Mouse (Mus musculus) ovary, postnatal 14 days (tissue): ENCODE results near the gene Gm14391.
"Not testable (repeated sequence)": the region's sequence is repeated elsewhere in the genome, so short reads cannot be mapped to it uniquely, and the experiment has no call there.

ENCODE experiments used
- DNase-seq: peaks from one replicate; pipeline ENCODE4 v3.0.0; 2022; ENCODE audit warnings: low spot score

The Gm14391 gene

DNA sequence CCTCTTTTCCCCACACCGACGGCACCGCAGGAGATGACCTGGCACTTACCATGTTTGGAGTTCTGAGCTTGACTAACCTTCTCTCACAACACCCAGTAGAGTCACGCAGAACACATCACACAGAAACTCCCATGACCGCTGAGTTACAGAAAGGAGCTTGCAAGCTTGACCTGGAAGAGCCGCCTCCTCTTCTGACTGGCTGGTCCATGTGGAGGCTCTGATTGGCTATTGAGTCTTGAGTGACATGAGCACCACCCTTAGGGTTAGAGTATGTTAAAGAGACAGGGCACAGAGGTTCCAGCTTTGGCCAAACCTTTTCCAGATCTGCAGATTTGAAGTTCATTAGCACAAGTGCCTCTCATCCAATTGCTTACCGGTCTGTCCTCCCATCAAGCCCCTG is at the start of gene Gm14391:
Gene Gm14391 (minus strand): TSS at position 186 of the 400 bp plus-strand sequence.
- not testable (repeated sequence) for DNase-seq

DNA sequence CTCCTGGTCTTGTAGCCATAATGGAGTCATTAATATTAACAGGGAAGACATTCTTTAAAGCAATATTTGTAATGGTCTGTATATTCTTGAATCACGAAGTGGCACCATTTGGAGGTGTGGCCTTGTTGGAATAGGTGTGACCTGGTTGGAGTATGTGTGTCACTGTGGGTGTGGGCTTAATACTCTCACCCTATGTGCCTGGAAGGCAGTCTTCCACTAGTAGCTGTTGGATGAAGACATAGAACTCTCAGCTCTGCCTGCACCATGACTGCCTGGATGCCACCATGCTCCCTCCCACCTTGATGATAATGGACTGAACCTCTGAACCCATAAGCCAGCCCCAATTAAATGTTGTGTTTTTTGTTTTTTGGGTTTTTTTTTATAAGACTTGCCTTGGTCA is 27.7 kb downstream of the Gm14391 start:
- not testable (repeated sequence) for DNase-seq

DNA sequence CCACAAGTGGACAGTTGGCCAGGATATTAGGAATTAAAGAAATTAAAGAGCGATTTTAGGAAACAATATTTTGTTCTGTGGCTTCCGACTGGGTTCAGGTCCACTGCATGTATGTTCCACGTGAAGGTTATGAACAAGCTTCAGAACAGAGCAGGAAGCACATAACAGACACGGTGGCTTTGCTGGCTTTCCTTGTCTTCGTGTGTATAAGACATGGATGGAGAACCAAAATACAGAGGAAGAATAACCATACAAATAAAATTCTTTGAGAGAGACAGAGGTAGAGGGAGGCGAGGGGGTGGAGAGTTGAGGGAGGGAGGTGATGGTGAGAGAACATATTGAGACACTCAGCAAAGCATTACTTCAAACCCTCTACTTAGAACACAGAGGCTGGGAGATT is 30.4 kb downstream of the Gm14391 start:
- no peak for DNase-seq

DNA sequence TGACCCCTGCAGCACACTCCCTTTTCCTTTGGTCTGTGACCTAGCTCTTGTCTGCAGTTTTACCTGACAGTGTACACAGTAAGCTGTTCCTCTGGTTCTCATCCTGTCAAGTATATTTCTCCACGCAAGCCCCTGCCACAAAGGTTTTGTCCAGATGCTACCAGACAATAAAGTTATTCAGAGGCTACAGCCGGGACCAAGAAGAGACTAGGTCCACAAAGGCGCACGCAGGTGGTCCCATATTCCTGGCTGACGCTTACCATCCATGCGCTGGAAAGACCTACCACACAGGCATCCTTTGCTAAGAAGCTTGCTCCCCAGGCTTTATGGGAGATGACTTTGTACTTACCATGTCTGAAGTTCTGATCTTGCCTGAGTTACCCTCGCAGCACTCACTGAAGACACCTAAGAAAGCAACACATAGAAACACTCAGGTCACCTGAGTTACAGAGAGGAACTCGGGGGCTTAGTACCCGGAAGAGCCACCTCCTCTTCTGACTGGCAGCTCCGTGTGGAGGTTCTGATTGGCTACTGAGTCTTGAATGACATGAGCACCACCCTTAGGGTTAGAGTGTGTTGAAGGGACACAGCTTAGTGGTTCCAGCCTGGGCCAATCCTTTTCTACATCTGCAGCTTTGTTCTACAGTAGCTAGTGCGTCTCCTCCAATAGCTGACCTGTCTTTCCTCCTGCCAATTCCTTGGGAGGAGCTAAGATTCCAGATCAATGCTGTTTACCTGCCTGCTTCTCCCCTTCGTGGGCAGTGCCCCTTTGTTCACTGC is 31.1 kb downstream of the Gm14391 start, which contains the start of gene Gm14443:
Gene Gm14443 (minus strand): TSS at position 471 of the 780 bp plus-strand sequence.
- DNase-seq, result not testable (repeated sequence)

DNA sequence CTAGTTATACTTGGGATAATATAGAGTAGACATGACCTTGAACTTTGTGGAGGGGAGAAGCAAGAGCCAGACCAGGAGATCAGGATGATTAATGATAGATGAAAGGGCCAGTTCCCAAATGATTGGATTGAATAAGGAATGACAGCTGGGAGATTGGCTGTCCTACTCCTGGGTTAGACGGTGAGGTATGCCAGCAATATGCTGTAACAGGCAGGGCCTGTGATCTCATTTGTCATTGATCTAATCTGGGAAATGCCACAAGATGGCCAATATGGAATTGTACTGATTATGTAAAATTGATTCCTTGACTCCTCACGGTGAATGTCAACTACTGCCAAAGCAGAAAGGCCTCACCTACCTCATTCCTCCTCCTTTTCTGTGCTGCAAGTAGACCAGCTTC is 32.7 kb downstream of the Gm14391 start:
- not testable (repeated sequence) for DNase-seq

DNA sequence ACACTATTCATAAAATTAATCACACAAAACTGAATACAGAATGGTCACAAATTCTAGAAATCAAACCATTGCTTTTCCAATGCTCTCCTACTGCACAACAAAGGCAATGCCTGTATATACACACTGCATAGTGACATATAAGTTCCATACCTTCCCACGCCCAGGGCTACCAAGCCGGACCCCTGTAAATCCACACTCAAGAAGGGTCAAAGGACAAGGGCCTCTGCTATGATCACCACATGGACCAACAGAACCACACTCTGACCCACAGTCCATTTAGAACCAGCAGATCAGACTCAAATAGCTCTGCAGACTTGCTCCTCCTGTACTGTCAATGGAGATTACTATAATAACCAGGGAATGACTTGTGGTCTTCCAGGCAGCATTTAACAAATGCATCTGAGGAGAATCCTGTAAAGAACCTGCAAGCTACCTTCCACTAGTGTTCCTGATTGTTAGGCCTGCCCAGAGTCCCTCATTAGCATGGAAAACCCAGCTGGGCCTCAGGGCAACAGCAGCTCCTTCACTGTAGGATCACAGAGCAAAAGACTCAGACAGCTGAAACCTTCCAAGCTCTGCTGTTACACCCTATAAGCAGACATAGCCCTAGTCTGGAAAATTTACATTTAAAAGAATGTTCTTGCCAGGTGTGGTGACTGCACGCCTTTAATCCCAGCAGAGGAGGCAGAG is 33.7 kb downstream of the Gm14391 start:
- DNase-seq, result not testable (repeated sequence)

DNA sequence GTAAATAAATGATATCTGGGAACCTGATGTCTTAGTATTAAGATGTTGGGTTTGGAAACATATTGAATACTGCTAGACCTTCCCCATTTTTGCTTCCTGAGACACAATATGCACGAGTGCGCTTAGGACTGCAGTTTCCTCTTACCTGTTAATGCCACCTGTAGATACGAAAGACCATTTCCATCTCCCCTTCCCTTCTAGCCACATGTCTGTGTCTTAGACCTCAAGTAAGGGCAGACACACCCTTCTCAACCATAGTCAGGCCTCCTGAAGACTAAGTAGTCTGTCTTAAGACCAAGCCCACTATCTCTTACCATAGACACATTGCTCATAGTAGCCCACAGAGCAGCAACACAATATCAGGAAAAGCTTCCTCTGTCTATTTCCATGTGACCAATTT is 34.6 kb downstream of the Gm14391 start:
- DNase-seq, result no peak

DNA sequence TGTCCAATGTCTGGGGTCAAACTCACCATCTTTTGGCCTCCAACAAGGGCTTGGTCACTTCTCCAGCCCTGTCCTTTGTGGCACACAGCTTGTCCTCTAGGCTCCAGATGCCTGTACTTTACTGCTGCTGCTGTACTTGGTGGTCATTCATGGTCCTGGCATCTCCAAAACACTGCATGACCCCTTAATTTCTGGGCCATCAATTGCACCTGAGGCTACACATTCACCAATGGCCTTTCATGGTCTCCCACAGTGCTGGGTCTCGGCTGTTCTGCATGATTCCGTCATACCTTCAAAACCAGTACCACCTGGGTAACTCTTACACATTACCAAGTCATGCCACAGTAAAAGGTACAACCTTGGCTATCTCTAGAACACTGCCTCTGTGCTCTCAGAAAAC is 39.8 kb downstream of the Gm14391 start:
- not testable (repeated sequence) for DNase-seq

DNA sequence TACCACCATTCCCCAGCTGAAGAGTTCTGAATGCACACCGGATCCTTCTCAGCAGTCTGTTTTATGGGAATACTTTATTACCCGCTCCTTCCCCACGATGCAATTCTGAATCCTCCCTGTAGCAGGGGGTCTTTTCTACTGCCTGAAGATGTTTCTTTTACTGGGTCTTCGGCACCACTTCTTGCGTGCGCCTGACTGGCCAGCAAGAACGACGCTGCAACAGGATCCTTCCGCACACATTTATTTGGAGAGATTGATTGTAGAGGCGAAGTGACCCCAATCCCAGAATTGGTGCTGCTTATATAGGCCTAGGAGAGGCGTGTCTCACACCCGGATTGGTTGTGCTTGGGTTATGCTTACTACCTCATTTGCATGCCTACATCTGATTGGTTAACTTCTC is 41.6 kb downstream of the Gm14391 start:
- DNase-seq, result not testable (repeated sequence)

DNA sequence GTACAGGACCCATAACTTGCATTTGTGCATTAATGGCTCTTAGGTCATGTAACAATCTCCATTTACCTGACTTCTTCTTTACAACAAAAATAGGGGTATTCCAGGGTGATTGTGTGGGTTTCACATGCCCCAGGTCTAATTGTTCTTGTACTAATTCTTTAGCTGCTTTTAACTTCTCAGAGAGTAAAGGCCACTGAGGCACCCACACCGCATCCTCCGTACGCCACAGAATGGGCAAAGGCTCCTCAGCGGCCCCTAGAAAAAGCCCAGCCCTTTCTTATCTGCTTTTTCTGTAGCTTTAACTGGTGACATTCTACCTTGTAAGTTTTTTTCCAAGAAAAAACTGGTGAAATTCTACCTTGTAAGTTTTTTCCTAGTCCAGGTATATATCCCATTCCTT is 45.3 kb downstream of the Gm14391 start:
- DNase-seq, result not testable (repeated sequence)

DNA sequence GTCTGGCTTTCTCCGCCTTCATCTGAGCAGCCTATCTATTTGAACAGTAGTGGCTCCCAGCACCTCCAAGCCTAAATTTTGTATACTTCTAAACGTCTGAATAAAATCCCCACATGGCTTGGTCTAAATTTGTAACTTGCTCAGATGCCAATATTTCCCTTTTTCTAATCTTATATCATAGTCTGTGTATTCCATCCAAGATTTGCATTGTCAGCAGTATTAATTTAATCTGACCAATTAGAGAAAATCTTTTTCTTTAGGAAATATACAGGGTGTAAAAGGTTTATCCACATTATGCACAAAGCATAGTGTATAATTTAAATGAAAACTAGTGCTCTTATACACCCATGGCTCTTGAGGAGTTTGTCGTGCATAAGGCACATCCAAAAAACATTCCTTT is 48.1 kb downstream of the Gm14391 start:
- no peak for DNase-seq

DNA sequence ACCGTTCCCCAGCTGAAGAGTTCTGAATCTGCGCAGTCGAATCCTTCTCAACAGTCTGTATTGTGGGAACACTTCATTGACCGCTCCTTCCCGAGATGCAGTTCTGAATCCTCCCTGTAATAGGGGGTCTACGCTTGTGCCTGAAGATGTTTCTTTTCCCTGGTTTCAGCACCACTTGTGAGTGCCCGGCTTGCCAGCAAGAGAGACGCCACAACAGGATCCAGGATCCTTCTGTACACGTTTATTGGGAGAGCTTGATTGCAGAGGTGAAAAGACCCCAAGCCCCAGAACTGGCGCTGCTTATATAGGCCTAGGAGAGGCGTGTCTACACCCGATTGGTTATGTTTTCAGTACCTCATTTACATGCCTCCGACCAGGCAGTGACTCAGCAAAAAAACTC is 50.0 kb downstream of the Gm14391 start:
- DNase-seq, result no peak

DNA sequence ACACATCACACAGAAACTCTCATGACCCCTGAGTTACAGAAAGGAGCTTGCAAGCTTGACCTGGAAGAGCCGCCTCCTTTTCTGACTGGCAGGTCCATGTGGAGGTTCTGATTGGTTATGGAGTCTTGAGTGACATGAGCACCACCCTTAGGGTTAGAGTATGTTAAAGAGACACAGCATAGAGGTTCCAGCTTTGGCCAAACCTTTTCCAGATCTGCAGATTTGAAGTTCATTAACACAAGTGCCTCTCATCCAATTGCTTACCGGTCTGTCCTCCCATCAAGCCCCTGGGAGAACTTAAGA is 64.8 kb downstream of the Gm14391 start, which contains the start of gene Gm14399:
Gene Gm14399 (minus strand): TSS at position 20 of the 303 bp plus-strand sequence.
- DNase-seq, result not testable (repeated sequence)

DNA sequence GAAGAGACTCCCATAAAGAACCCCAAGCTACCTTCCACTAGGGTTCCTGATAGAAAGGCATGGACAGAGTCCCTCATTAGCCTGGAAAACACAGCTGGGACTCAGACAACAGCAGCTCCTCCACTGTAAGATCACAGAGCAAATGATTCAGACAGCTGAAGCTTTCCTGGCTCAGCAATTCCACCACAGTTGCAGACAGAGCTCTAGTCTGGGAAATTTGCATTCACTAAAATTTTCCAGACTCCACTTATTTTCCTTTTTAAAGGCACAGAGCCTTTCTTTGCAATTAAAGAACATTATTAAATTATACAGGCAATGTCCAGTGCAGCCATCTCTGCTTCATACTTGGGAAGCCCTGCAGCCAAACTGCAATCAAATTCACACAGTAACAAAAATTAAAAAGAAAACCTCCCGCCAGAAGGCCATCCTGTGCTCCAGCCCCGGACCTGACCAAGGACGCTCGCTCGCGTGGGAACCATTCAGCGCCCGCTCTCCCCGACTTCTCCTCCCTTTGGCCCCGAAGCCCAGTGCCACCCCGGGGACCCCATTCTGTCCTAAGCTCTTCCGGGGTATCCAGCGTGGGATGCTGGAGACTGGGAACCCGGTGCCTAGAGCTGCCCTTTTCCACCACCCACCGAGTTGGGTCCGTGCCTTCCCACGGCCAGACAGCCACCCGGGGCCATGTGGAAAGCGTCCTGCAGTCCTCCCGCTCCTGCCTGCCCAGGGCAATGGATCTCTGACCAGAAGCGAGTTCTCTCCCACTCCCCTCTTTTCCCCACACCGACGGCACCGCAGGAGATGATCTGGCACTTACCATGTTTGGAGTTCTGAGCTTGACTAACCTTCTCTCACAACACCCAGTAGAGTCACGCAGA is 65.4 kb downstream of the Gm14391 start:
- DNase-seq, result not testable (repeated sequence)
